Mouse (Mus musculus) left cerebral cortex, adult 6 months (tissue): ENCODE results near the gene Ripply3. TPM values are rescaled to one million over a fixed set of nuclear protein-coding genes. Genes with fewer than 3 reads are reported as not detected.

Experiments
- long read RNA-seq, 2 experiments: library from polyadenylated mRNA; unstranded; transcript quantifications; one replicate each; pipeline ENCODE4 v2.0.0; 2019 to 2020
- polyA plus RNA-seq: library from polyadenylated mRNA; unstranded; fragments of <200 nt; fragmentation: Nextera tagmentation; gene quantifications from 2 replicates; pipeline ENCODE4 v1.2.3, GENCODE M21; 2021

Ripply3 gene
- polyA plus RNA-seq = 0.16 and 0.34 TPM in 2 replicates
- long read RNA-seq, experiment 1 = 0 reads
- long read RNA-seq, experiment 2 = 0 reads

DNA sequence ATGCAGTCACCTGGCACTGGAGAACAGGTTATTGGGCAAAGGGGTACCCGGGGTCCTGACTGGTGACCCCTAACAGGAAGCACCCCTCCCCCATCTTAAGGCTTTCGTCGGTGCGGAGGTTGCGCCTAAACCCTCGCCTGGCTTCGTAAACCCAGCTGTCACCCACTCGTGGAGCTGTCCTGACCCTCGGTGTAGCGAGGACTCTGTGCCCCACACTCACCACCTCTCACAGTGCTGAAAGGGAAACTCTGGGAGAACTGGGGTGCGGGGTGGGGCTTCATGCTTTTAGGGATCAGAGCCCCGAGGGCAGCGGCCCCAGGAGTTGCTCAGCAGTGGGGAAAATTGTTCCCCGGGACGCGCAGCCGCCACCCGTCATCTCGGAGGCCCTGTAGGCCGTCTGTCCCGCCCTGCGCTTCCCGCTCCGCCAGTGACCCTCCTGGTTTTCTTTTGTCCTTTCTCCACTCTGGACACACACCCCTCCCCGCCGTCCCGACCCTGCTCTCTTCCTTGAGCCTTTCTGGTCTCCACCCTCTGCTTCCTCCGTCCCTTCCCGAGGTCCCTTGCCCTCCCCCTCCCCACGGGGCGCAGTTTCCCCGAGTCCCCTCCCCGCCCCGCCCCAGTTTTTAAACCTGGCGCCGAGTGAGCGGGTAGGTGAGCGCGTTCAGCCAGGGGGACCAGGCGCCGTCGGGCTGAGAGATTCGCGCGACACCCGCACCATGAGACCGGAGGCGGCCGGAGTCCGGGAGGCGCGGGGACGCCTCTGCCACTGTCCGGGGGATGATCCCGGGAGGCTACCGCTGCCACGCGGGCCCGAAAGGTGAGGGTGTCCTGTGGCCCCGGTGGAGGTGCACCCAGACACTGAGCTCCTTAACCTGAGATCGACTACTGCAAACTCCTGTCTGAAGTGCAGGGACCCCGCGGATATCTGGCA lies at the start of gene Ripply3:
Gene Ripply3 (plus strand): TSS at position 640 of the 931 bp plus-strand sequence.

DNA sequence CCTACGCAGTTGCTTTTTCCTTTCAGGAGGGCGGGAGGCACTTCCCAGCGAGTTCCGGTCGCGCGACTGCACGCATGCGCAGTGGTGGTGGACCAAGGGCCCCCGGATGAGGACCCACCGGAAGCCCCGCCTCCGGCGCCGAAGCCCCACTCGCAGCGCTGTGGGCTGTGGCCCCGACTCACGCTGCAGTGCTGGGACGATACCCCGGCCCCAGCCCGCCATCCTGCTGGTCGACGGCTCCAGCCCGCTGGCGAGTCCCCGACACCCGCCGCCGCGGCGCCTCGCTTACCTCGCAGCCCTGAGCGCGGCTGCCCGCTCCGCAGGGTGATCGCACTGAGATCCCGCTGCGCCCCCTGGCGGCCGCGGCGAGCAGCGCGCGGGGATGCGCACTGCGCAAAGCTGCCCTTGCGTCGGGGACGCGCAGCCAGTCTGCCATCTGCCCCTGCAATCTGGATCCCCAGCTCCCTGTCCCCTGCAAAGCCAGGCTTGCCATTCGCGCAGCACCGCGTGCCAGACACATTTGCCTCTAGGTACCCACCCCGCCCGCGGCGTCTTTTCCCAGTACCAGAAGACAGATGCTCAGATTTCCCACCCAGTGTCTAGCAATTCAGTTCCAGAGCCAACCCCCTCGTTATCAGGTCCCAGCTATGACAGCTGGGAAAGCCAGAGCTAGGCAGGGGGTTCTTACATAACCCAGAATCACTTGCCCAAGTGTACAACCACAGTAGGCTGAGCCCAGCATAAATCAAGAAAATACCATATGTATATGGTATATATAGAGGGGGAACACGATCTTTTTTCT lies 14.8 kb upstream of the Ripply3 start, which contains the start of gene Hlcs:
Gene Hlcs (minus strand): TSS at position 343 of the 802 bp plus-strand sequence.

DNA sequence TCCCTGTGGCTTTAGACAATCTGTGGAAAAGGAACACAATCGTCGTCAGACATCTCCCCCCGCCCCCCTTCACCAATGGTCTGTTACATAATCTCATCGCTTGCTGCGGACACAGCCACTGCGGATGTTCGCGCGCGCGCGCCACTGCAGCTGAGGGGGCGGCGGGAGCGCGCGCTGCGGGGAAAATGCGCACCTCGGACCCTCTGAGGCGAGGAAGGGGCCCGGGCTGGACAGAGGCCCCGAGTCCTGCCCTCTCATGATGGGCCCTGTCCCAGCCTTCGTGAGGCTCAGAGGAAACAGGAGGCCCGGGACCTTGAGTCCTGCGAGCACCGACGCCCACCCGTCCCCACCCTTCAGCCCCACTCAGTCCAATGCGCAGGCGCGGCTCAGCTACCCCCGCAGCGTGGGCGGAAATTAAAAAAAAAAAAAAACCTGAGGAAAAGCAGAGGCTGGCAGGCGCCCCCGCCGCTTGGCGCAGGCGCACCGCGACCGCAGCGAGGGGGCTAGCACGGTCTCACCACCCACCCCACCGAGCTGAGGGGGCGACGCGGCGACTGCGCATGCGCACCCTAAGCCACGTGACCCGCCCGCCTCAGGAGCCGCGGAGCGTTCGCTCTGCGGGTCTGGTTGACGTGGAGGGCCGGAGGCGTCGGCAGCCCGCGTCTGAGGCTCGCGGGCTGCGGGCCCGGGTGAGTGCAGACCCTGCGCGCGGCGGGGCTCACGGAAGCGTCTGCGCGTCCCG lies 42.1 kb downstream of the Ripply3 start, which contains the start of gene Ttc3:
Gene Ttc3 (plus strand): TSS at position 446 of the 742 bp plus-strand sequence.

DNA sequence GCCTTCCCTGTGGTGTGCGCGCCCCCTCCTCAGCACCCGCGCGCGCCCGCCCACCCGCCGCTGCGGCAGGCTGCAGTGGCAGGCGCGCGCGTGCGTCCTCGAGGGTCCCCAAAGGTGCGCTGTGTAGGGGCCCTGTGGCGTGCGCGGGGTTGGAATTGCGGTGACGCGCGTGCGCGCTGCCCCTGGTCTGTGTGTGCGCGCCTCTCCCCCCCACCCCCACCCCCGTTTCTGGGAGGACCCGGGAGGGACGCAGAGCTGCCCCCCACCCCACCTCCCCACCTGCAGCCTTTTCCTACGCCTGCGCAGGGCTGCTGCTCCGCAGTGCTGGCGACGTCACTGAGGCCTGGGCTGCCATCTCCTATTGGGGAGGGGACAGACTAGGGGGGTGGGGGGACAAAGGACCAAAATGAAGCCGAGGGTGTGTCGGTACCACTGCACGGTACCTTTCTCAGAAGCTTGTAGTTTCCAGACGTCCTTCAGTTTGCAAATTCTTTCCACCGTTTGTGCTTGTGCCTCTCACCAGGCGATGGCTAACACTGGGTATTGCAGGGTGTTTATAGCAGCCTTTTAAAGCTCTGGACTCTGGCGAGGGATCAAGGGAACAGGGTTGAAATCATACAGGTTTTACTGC lies 43.2 kb downstream of the Ripply3 start, which contains the start of gene Pigp:
Gene Pigp (minus strand): TSS at position 542 of the 631 bp plus-strand sequence.

Other genes with a start within 250 kb of the Ripply3 start
- gene Sim2, start 243.5 kb upstream of the Ripply3 start, polyA plus RNA-seq = not detected in 2 replicates
- gene Hlcs, start 14.8 kb upstream of the Ripply3 start, polyA plus RNA-seq = 4.4 and 4.7 TPM in 2 replicates
- gene Ttc3, start 42.2 kb downstream of the Ripply3 start, polyA plus RNA-seq = 522 and 537 TPM in 2 replicates
- gene Pigp, start 43.4 kb downstream of the Ripply3 start, polyA plus RNA-seq = 131 and 159 TPM in 2 replicates
- 29.7 and 41.6 TPM in 2 replicates for gene Vps26c, start 198.4 kb downstream of the Ripply3 start, polyA plus RNA-seq
- gene Dyrk1a, start 241.6 kb downstream of the Ripply3 start, polyA plus RNA-seq = 12.4 and 19.7 TPM in 2 replicates